Mouse (Mus musculus): ENCODE data around the gene Leng9. TPM values are rescaled to one million over a fixed set of nuclear protein-coding genes. Genes with fewer than 3 reads are reported as not detected.
A peak's percentile ranks its signal among the peaks of the same experiment; 100 is the strongest.

Gene Leng9
- polyA plus RNA-seq, 1 experiment from 2014 or later: 4.3 TPM

DNA sequence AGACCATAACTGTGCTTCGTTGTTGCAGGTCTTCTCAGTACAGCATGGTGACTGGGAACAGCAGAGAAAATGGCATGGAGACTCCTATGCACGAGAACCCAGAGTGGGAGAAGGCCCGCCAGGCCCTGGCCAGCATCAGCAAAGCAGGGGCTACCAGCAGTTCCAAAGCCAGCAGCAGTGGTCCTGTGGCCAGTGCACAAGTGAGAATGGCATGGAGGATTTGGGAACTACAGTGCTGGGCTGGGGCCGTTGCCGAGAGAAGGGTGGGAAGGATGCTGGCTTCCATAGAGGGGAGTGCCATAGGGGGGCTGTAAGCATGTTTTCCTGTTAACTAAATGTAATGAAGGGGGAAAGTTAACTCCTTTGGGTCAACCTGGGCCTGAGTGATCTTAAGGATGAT, 10.8 kb downstream of the Leng9 start:
- no peaks in the 10 kb centered on the region for H3K9me3 ChIP-seq (ENCODE audit: control insufficient read depth, low read length)
- no peak overlapping the region for H3K9ac ChIP-seq (ENCODE audit: low read depth, low read length)
- H3K27me3 ChIP-seq (replicated peaks; ENCODE audit: control insufficient read depth, insufficient read depth, low read length): no peaks in the 10 kb centered on the region
- 96% methylated on average over 5 of the region's 5 CpGs for WGBS
- H3K27ac ChIP-seq (replicated peaks; ENCODE audit: low read depth, low read length): no peak overlapping the region
- no peak overlapping the region for H3K4me3 ChIP-seq (ENCODE audit: low read depth, low read length)
- no peak for DNase-seq (ENCODE audit: low spot score)
- peaks cover 5% of the 10 kb centered on the region; the same call in 1 of the 2 replicates for H3K4me1 ChIP-seq (ENCODE audit: control insufficient read depth, insufficient read depth, low read length)
- no peak overlapping the region for H3K4me2 ChIP-seq (ENCODE audit: low read depth, low read length)
- ATAC-seq (ENCODE audit: low read depth): no peak
- H3K36me3 ChIP-seq (ENCODE audit: control insufficient read depth, insufficient read depth, low read length): peaks cover 62% of the 10 kb centered on the region

DNA sequence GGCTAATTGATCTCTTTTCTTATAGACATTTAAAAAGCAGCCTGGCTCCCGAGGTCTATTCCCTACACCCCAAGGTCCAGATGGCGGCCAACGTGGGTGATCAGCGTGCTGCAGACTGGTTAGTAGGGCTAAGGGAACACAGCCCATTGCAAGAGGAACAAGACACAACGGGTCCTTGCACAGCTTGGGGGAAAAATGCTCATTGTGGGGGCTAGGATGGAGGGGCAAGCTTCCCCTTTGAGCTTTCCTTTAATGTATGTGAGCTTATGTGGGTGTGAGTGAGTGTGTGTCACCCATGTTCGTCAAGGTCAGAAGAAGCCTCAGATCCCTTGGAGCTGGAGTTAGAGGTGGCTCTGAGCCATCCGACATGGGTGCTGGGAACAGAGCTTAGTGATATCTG, 11.5 kb downstream of the Leng9 start:
- peaks cover 55% of the 10 kb centered on the region for H3K36me3 ChIP-seq (ENCODE audit: control insufficient read depth, insufficient read depth, low read length)
- peaks cover 5% of the 10 kb centered on the region; the same call in 1 of the 2 replicates for H3K4me1 ChIP-seq (ENCODE audit: control insufficient read depth, insufficient read depth, low read length)
- H3K4me3 ChIP-seq (ENCODE audit: low read depth, low read length): no peak overlapping the region
- no peak overlapping the region for H3K9ac ChIP-seq (ENCODE audit: low read depth, low read length)
- no peak overlapping the region for H3K4me2 ChIP-seq (ENCODE audit: low read depth, low read length)
- no peaks in the 10 kb centered on the region for H3K9me3 ChIP-seq (ENCODE audit: control insufficient read depth, low read length)
- DNase-seq (ENCODE audit: low spot score): no peak
- no peak overlapping the region for H3K27ac ChIP-seq (replicated peaks; ENCODE audit: low read depth, low read length)
- WGBS: 92% methylated on average over 7 of the region's 7 CpGs
- ATAC-seq (ENCODE audit: low read depth): no peak
- no peaks in the 10 kb centered on the region for H3K27me3 ChIP-seq (replicated peaks; ENCODE audit: control insufficient read depth, insufficient read depth, low read length)

DNA sequence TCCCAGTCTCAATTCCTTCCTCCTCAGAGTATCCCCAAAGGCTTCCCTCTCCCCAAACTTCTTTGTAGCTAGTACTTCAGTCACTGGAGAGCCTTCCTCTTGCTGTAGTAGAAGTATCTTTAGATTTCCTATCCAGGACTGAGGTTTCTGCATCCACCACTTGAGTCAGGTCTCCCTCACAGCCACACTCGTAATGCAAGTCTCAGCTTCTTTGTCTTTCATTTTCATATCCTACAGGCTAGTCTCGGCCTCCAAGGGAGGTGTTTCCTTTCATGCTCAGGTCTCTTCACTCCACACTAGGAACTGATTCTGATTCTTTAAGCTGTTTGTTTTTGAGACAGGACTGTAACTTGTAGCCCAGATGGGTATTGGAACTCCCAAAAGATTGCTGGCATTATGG, 12.0 kb downstream of the Leng9 start:
- no peak for DNase-seq (ENCODE audit: low spot score)
- peak overlapping the region; percentile 90 for H3K9ac ChIP-seq (ENCODE audit: low read depth, low read length)
- WGBS: 83% methylated on average over 2 of the region's 2 CpGs
- no peak overlapping the region for H3K27ac ChIP-seq (replicated peaks; ENCODE audit: low read depth, low read length)
- H3K4me3 ChIP-seq (ENCODE audit: low read depth, low read length): peak overlapping the region; percentile 91
- peaks cover 50% of the 10 kb centered on the region for H3K36me3 ChIP-seq (ENCODE audit: control insufficient read depth, insufficient read depth, low read length)
- H3K27me3 ChIP-seq (replicated peaks; ENCODE audit: control insufficient read depth, insufficient read depth, low read length): no peaks in the 10 kb centered on the region
- peaks cover 5% of the 10 kb centered on the region; the same call in 1 of the 2 replicates for H3K4me1 ChIP-seq (ENCODE audit: control insufficient read depth, insufficient read depth, low read length)
- no peaks in the 10 kb centered on the region for H3K9me3 ChIP-seq (ENCODE audit: control insufficient read depth, low read length)
- peak overlapping the region; percentile 88 for H3K4me2 ChIP-seq (ENCODE audit: low read depth, low read length)
- no peak for ATAC-seq (ENCODE audit: low read depth)

DNA sequence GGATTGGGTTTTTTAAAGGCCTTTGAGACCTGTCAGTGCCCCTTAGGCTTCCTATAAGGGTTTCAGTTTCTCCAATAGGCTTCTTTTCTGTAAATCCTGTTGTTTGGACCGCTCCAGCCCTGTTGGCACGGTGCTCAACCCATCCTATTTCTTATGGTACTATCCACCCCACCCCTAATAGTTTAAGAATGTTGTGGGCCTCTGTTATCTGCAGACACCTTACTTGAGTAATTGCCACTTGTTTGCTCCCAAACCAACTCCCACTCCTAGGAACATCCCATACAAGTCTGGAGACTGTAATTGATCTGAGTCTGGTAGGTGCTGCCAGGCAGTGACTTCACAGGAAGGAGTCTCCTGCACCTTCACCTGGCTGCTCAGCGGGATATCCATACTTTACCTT, 12.4 kb downstream of the Leng9 start:
- DNase-seq (ENCODE audit: low spot score): no peak
- WGBS: 50% methylated on average over 3 of the region's 3 CpGs

DNA sequence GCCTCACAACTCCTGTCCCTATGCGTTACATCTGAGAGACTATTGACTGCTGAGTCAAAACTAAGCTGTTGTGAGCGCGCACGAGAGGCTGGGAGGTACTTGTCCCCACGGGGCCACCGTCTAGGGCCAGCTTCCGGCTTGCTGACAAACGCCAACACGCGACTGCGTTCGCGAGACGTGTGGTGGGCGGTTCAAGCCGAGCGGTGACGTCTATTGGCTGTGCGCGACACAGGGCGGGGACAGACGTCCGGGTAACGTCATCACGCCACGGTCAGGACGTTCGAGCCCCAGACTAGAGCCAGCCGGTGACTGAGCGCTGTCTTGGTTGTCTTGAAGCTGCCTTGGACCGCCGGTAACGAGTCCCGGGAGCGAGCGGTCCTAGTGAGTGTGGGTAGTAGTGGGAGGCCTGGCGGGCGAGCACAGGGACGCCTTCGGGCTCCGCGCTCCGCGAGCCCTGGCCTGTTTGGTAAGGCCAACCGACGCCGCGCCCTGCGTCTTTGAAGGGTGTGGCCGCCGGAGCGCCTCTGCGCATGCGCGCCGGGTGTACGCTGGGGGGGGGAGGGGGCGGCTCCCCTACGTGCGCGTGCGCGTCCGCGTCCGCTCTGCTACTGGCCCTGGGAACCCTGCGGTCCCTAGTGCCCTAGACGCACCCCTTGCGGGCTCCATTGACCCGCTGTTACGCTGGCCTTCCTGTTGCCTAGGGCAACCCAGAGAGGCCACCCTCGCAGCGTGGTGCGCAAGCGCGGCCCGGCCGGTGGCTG, 13.2 kb downstream of the Leng9 start, which contains the start of gene Leng8:
Gene Leng8 (plus strand): TSS at position 269 of the 761 bp plus-strand sequence.
- Histone ChIP-seq H3K36me3 (ENCODE audit: control insufficient read depth, insufficient read depth, low read length) (peaks cover 38% of the 10 kb centered on the region), H3K4me2 (ENCODE audit: low read depth, low read length) (peak within 1 kb of the TSS; percentile 88), H3K27ac (replicated peaks; ENCODE audit: low read depth, low read length) (peak within 1 kb of the TSS; percentile 97), H3K9ac (ENCODE audit: low read depth, low read length) (peak within 1 kb of the TSS; percentile 90), H3K4me3 (ENCODE audit: low read depth, low read length) (peak within 1 kb of the TSS; percentile 91), H3K4me1 (ENCODE audit: control insufficient read depth, insufficient read depth, low read length) (peaks cover 5% of the 10 kb centered on the region; the same call in 1 of the 2 replicates), H3K27me3 (replicated peaks; ENCODE audit: control insufficient read depth, insufficient read depth, low read length) (no peaks in the 10 kb centered on the region), H3K9me3 (ENCODE audit: control insufficient read depth, low read length) (no peaks in the 10 kb centered on the region)
- under 1% methylated on average over 44 of the region's 78 CpGs for WGBS
- DNase-seq (ENCODE audit: low spot score) (peak; percentile 99), ATAC-seq (ENCODE audit: low read depth) (peak; percentile 99)

More for the DNA sequence above, 12.4 kb downstream of the Leng9 start:
- ATAC-seq (ENCODE audit: low read depth): no peak
- no peaks in the 10 kb centered on the region for H3K9me3 ChIP-seq (ENCODE audit: control insufficient read depth, low read length)
- peak overlapping the region; percentile 90 for H3K9ac ChIP-seq (ENCODE audit: low read depth, low read length)
- peak overlapping the region; percentile 91 for H3K4me3 ChIP-seq (ENCODE audit: low read depth, low read length)
- peak overlapping the region; percentile 88 for H3K4me2 ChIP-seq (ENCODE audit: low read depth, low read length)
- H3K27ac ChIP-seq (replicated peaks; ENCODE audit: low read depth, low read length): 0 out of 2 replicates have a peak overlapping the region, but pooled peaks have one; percentile 97
- H3K36me3 ChIP-seq (ENCODE audit: control insufficient read depth, insufficient read depth, low read length): peaks cover 46% of the 10 kb centered on the region
- peaks cover 5% of the 10 kb centered on the region; the same call in 1 of the 2 replicates for H3K4me1 ChIP-seq (ENCODE audit: control insufficient read depth, insufficient read depth, low read length)
- no peaks in the 10 kb centered on the region for H3K27me3 ChIP-seq (replicated peaks; ENCODE audit: control insufficient read depth, insufficient read depth, low read length)

DNA sequence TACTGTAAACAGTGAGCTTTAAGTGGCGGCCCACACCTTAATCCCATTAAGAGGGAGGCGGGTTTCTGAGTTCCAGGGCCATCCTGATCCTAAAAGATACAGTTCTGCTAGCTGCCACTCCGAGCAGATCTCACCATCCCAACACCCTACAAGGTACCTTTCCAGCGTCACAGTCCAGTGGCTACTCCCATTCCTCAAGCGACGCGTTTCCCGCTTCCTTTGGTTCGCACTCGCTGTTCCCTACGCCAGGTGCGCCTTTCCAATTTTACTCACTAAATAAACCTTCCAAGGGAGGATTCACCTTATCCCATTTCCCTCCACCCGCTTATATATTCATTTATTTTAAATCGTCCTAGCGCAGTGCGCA, 13.8 kb downstream of the Leng9 start:
- H3K27me3 ChIP-seq (replicated peaks; ENCODE audit: control insufficient read depth, insufficient read depth, low read length): no peaks in the 10 kb centered on the region
- no peaks in the 10 kb centered on the region for H3K9me3 ChIP-seq (ENCODE audit: control insufficient read depth, low read length)
- H3K4me2 ChIP-seq (ENCODE audit: low read depth, low read length): peak overlapping the region; percentile 61
- H3K36me3 ChIP-seq (ENCODE audit: control insufficient read depth, insufficient read depth, low read length): peaks cover 32% of the 10 kb centered on the region
- DNase-seq (ENCODE audit: low spot score) (no peak), ATAC-seq (ENCODE audit: low read depth) (peak; percentile 6)
- peaks cover 5% of the 10 kb centered on the region; the same call in 1 of the 2 replicates for H3K4me1 ChIP-seq (ENCODE audit: control insufficient read depth, insufficient read depth, low read length)
- H3K4me3 ChIP-seq (ENCODE audit: low read depth, low read length): peak overlapping the region; percentile 91
- peak overlapping the region; percentile 97; the same call in 1 of the 2 replicates for H3K27ac ChIP-seq (replicated peaks; ENCODE audit: low read depth, low read length)
- peak overlapping the region; percentile 90 for H3K9ac ChIP-seq (ENCODE audit: low read depth, low read length)
- WGBS: 0% methylated on average over 16 of the region's 16 CpGs

DNA sequence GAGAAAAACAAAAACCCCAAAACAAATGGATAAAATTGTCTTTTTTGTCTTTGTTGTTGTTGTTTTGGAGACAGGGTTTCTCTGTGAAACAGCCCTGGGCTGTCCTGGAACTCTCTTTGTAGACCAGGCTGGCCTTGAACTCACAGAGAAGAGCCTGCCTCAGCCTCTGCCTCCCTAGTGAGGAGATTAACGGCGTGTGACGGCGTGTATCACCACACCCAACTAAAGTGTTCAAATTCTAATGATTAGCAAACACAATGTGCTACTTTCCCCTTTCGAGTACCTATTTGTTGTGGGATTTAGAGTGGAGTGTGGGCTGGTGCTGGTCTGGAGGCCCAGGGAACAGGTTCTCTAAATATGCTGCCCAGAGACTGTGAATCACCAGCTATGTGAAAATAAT, 15.3 kb downstream of the Leng9 start:
- 89% methylated on average over 5 of the region's 5 CpGs for WGBS
- Histone ChIP-seq H3K27ac (replicated peaks; ENCODE audit: low read depth, low read length) (no peak overlapping the region), H3K4me1 (ENCODE audit: control insufficient read depth, insufficient read depth, low read length) (peaks cover 5% of the 10 kb centered on the region; the same call in 1 of the 2 replicates), H3K27me3 (replicated peaks; ENCODE audit: control insufficient read depth, insufficient read depth, low read length) (no peaks in the 10 kb centered on the region), H3K4me3 (ENCODE audit: low read depth, low read length) (no peak overlapping the region), H3K4me2 (ENCODE audit: low read depth, low read length) (no peak overlapping the region), H3K36me3 (ENCODE audit: control insufficient read depth, insufficient read depth, low read length) (peaks cover 17% of the 10 kb centered on the region), H3K9ac (ENCODE audit: low read depth, low read length) (no peak overlapping the region), H3K9me3 (ENCODE audit: control insufficient read depth, low read length) (no peaks in the 10 kb centered on the region)
- no peak for ATAC-seq (ENCODE audit: low read depth)
- no peak for DNase-seq (ENCODE audit: low spot score)

DNA sequence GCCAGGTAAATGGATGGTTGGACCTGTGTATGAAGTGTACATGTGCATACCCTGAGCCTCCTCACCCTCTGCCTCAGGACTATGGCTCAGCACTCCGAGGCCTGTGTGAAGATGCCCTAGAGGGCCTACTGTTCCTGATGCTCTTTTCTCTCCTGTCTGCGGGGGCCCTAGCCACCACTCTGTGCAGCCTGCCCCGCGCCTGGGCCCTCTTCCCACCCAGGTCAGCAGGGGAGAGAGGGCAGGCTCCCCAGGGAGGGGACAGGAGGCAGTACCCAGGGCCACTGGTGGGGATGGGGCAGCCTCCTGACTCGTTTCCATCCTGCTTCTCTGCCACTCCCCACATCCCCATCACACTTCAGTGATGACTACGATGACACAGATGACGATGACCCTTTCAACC, 17.2 kb downstream of the Leng9 start:
- Histone ChIP-seq H3K4me3 (ENCODE audit: low read depth, low read length) (no peak overlapping the region), H3K9me3 (ENCODE audit: control insufficient read depth, low read length) (no peaks in the 10 kb centered on the region), H3K4me1 (ENCODE audit: control insufficient read depth, insufficient read depth, low read length) (peaks cover 3% of the 10 kb centered on the region; the same call in 1 of the 2 replicates), H3K27me3 (replicated peaks; ENCODE audit: control insufficient read depth, insufficient read depth, low read length) (no peaks in the 10 kb centered on the region), H3K4me2 (ENCODE audit: low read depth, low read length) (no peak overlapping the region), H3K27ac (replicated peaks; ENCODE audit: low read depth, low read length) (no peak overlapping the region), H3K9ac (ENCODE audit: low read depth, low read length) (no peak overlapping the region), H3K36me3 (ENCODE audit: control insufficient read depth, insufficient read depth, low read length) (no peaks in the 10 kb centered on the region)
- no peak for ATAC-seq (ENCODE audit: low read depth)
- no peak for DNase-seq (ENCODE audit: low spot score)
- 81% methylated on average over 5 of the region's 7 CpGs for WGBS

DNA sequence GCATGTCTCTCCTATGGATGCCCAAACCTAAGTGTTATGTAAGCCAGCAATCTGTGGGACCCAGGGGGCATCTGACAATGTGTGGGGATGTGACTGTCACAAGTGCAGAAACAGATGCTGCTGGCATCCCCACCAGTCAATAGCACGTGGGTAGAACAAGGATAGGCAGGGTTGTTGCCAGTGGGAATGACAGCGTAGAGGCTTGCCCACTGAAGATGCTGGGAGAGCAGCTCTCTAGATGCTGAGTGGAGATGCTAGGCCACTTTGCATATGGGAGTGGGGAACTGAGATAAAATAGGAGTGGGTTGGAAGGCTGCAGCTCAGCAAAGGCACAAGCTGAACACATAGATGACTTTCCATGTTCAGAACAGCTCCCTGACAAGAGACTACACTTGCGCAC, 17.6 kb downstream of the Leng9 start:
- Histone ChIP-seq H3K9ac (ENCODE audit: low read depth, low read length) (no peak overlapping the region), H3K36me3 (ENCODE audit: control insufficient read depth, insufficient read depth, low read length) (no peaks in the 10 kb centered on the region), H3K27me3 (replicated peaks; ENCODE audit: control insufficient read depth, insufficient read depth, low read length) (no peaks in the 10 kb centered on the region), H3K4me3 (ENCODE audit: low read depth, low read length) (no peak overlapping the region), H3K27ac (replicated peaks; ENCODE audit: low read depth, low read length) (no peak overlapping the region), H3K9me3 (ENCODE audit: control insufficient read depth, low read length) (no peaks in the 10 kb centered on the region), H3K4me1 (ENCODE audit: control insufficient read depth, insufficient read depth, low read length) (no peaks in the 10 kb centered on the region), H3K4me2 (ENCODE audit: low read depth, low read length) (no peak overlapping the region)
- WGBS: 93% methylated on average over 3 of the region's 3 CpGs
- DNase-seq (ENCODE audit: low spot score) (no peak), ATAC-seq (ENCODE audit: low read depth) (no peak)
